Mouse (Mus musculus) right cerebral cortex, adult 18-20 months (tissue): ENCODE measurements around the gene Lamtor3.
"Not testable (repeated sequence)": the region's sequence is repeated elsewhere in the genome, so short reads cannot be mapped to it uniquely, and the experiment has no call there.

ENCODE experiments used
- DNase-seq: peaks from one replicate; pipeline ENCODE4 v3.0.0; 2022; ENCODE audit warnings: mixed read lengths

Lamtor3 gene

DNA sequence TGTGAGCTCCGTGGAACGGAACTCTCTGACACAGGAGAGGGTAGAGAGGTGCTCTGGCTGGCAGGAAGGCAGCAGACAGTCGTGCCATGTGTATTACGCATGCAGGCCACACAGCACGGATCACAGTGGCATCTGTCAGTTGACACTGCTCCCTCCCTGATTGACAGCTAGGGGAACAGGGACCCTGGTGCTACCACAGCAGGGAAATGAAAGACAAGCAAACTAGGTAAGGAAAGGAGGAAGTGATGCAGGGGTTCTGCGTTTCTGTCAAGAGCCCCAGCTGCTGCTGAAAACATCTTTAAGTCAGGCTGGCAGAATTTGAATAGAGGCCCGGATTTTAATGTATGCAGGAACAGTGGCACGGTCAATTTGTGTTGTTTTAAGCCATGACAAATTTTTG is 45.2 kb downstream of the Lamtor3 start:
- DNase-seq: no peak

DNA sequence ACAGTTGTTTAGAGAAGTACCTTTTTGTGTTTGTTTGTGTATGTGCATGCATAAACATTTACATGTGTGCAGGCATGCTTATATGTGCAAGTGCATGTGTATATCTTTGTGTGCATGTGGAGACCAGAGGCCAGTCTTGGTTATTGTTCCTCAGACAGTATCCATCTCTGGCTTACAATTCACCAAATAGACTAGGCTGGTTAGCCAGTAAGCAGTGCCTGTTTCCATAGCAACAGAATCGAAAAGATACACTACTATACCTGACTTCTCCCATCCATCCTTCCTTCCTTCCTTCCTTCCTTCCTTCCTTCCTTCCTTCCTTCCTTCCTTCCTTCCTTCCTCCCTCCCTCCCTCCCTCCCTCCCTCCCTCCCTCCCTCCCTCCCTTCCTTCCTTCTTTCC is 45.7 kb downstream of the Lamtor3 start:
- not testable (repeated sequence) for DNase-seq

DNA sequence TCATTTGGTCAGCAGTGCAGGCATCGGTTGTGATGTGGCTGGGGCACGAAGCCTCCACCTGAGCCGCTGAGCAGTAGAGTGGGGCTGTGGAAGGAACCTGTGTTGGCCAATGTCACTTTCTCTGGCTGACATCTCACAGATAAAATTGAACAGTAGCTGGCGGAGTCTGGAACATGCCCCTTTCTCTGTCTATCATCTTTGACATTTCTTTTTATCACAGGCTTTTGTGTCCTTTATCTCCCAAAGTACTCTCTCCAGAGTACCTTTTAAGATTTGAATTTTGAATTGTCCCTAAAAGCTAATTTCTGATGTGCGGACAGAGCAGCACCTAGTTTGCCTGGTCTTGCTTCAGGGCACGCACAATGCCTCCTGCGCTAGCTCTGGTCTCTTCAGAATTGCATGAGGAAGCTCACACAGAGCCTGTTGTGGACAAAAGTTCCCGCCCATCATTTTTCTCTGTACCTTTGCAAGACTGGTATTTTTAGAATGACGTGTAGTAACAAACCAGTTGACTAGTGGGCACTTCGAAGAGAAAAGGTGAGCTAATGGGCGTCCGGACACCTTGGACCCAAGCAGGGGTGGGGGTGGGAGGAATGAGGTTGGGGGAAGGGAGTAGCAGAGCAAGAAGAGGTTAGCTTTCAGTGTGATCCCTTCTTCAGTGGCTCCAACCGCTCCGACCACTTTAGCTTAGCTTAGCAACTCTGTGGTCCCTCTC is 50.0 kb downstream of the Lamtor3 start:
- DNase-seq: no peak

DNA sequence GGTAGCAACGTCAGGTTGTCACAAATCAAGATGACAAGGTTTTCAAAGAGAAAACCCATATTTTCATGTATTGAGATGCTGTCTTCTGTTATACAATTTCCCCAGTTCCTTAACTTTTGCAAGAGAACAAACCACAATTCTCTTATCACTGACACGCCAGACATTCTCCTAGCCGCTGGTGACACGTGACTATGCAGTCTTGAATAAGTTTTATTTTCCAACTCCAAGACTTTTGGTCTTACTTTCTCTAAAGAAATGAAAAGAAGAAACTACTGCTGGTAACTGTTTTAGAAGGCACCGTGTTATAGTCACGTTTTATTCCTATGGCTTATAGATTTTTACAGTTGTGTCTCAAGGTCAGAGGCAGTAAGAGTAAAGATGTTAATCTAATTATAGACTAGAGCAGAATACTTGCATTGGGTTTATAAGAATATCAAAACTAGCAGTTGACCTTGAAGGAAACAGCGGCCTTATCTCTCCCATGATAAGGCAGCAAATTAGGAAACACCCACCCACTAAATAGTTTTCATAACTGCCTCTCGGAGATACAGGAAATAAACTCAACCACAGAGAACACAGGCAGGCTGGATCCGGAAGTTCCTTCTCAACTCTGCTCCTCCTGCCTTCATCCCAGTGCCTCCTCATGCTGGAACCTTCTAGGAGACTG is 50.6 kb downstream of the Lamtor3 start:
- no peak for DNase-seq

DNA sequence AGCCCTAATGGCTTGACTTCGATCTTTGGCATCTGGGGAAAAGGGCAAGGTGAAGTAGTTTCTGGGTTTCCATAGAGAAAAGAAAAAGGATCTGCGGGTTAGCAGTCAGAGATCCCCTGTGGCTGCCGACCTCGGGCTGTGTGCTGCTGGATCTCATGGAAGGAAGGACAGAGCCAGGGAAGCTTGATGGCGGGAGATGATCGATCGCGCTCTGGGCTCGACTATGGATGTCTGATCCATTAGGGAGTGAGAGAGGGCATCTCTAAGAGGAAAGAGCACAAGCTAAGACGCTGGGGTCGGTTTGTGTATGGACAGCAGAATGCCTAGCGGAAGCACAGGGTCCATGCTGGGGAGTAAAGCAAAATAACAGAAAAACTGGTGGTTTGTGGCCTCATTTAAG is 51.6 kb downstream of the Lamtor3 start:
- no peak for DNase-seq

DNA sequence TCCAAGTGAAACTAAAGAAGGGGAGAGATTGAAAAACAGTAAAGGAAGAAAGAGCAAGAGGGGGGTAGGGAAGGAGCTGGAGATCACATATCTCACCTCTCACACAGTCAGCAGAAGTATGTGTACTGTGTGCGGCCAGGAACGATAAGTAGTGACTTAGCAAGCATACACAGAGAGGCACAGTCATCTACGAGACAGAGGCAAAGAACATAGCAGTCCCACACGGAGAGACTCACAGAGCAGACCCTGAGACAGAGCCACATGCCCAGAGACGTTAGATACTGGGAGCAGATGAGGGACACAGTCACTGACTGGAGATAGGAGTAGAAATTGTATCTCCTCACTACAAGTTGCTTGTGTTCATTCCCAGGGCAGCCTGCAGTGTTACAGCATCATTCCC is 53.9 kb downstream of the Lamtor3 start:
- DNase-seq: no peak

- no peak for DNase-seq
Observed at GRCm38 (mm10) chr3:137972989-137973388, 54.7 kb downstream of the Lamtor3 start.

DNA sequence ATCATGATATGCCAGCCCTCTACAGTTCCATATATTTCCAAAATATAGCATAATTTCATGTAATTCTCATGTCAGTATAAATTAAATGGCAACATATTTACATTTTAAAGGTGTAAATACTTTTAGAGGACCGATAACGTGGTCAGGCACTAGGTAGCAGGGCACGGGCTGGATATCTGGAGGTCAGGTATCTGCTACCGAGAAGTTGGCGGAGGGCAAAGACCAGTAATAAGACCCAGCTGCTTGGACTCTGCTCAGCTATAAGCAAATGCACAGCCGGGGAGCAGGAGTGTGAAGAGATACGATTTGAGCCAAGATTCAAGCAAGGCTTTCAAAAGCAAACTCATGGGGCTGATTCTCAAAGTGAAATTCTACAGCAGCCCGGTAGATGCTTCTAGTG is 56.0 kb downstream of the Lamtor3 start:
- no peak for DNase-seq

DNA sequence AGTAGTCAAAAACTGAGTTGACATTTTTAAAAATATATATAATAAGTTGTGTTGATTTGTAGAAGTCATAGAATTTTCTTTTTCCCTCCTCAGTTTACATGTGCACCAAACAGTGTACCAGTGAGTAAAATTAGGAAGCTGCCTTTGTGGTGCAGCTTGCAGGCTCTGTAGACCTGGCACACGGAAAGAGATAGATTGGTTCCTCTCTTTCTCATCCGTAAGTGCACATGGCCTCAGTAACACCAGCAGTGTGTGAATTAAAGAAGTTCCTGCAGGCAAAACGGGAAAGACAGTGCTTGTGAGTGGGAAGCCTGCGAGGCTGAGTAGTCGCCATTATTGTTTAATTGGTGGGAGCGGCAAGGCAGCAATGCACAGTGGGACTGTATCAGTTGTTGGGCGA is 57.1 kb downstream of the Lamtor3 start:
- no peak for DNase-seq

GRCm38 (mm10) chr3:137975856-137976423 is 57.6 kb downstream of the Lamtor3 start:
- DNase-seq: no peak

DNA sequence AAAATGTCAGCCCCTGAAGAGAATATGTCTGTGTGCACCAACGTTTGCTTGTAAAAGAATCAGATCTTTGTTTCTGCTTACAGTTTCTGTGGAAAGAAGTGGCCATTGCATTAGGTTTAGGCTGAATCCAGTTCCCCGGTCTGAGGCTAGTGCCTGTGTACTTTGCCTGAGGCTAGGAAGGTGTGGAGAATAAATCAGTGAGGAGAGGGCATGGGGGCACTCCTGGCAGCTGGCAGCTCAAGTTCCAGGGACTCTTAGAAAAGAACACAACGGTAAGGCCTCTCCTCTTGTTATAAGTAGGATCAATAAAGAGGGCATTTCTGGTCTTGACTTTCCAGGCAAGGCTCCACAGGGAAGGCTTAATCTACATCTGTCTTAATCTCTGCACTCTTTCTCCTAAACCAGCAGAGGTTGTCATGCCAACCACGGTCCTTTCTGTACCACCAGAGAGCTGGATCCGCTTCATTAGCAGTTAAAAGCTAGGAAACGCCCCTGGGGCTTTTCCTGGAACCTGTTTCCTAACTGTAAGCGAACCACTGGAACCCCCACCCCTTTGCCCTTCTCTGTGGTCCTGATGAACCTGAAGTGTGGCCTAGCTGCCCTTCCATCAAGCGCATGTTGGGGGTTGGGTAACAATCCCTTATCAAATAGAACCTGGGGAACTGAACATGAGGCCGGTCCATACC is 58.8 kb downstream of the Lamtor3 start:
- no peak for DNase-seq

DNA sequence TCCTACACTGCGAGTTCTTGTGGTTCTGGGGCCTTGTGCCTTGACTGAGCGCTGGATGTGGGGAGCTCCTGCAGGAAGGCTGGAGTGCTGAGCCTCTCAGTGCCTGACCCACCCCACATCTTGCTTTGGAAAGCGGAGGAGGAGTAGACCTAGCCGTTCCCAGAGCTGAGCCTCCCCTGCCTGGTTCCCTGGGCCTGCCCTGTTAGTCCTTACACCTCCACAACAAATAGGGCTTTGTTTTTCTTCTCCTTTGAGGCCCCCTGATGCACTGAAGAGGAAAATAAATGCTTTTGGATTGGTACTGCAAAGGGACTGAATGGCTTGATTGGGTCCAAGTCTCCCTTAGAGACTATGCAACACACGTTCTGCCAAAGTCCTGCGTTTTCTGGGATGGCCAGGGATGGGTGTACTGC is 59.3 kb downstream of the Lamtor3 start:
- no peak for DNase-seq

- DNase-seq: no peak
Observed at GRCm38 (mm10) chr3:137978233-137978632, 59.9 kb downstream of the Lamtor3 start.
